Mouse (Mus musculus) CD4-positive, CD25-positive, alpha-beta regulatory T cell, adult 2 months (primary cell): Measurements from ENCODE around the gene Skap2.
A peak's percentile ranks its signal among the peaks of the same experiment; 100 is the strongest.

Experiments used
- DNase-seq: peaks from one replicate; pipeline ENCODE4 v3.0.0-alpha.2; 2012; ENCODE audit warnings: low read depth, low spot score

The Skap2 gene

GRCm38 (mm10) chr6:52012409-52013244 is at the start of gene Skap2:
TSS of gene Skap2 (minus strand) at chr6:52012549.
- peak; percentile 98 for DNase-seq

- no peak for DNase-seq
Measured at GRCm38 (mm10) chr6:52058899-52059448, 46.6 kb upstream of the Skap2 start.

- DNase-seq = no peak
Measured at GRCm38 (mm10) chr6:52058120-52058519, 45.8 kb upstream of the Skap2 start.

- DNase-seq = no peak
Measured at GRCm38 (mm10) chr6:52053567-52054561, 41.5 kb upstream of the Skap2 start.

- no peak for DNase-seq
Measured at GRCm38 (mm10) chr6:52050062-52050461, 37.7 kb upstream of the Skap2 start.

- peak; percentile 3 for DNase-seq
Measured at GRCm38 (mm10) chr6:52045517-52045916, 33.2 kb upstream of the Skap2 start.

GRCm38 (mm10) chr6:52036077-52036476 is 23.7 kb upstream of the Skap2 start:
- peak; percentile 40 for DNase-seq

GRCm38 (mm10) chr6:52031181-52031580 is 18.8 kb upstream of the Skap2 start:
- DNase-seq = no peak

GRCm38 (mm10) chr6:52028131-52028530 is 15.8 kb upstream of the Skap2 start:
- no peak for DNase-seq

GRCm38 (mm10) chr6:52027181-52027580 is 14.8 kb upstream of the Skap2 start:
- no peak for DNase-seq

GRCm38 (mm10) chr6:52026281-52026680 is 13.9 kb upstream of the Skap2 start:
- DNase-seq = no peak

GRCm38 (mm10) chr6:52024730-52025129 is 12.4 kb upstream of the Skap2 start:
- DNase-seq = no peak

GRCm38 (mm10) chr6:52022363-52022762 is 10.0 kb upstream of the Skap2 start:
- no peak for DNase-seq

- DNase-seq = no peak
Measured at GRCm38 (mm10) chr6:52020276-52020675, 7.9 kb upstream of the Skap2 start.

GRCm38 (mm10) chr6:52013245-52013945 is 1.0 kb upstream of the Skap2 start:
- DNase-seq = no peak

GRCm38 (mm10) chr6:52011559-52012408 is 565 bp downstream of the Skap2 start:
- no peak for DNase-seq

- DNase-seq = no peak
Measured at GRCm38 (mm10) chr6:52009385-52009784, 3.0 kb downstream of the Skap2 start.

GRCm38 (mm10) chr6:52008757-52009156 is 3.6 kb downstream of the Skap2 start:
- no peak for DNase-seq

- DNase-seq = no peak
Measured at GRCm38 (mm10) chr6:52006649-52007218, 5.6 kb downstream of the Skap2 start.
